Mouse (Mus musculus): ENCODE data around the gene Tbx10. TPM values are rescaled to one million over a fixed set of nuclear protein-coding genes. Genes with fewer than 3 reads are reported as not detected.

The Tbx10 gene
- polyA plus RNA-seq, 1 experiment from 2014 or later, result 0.61 TPM

GRCm38 (mm10) chr19:4003641-4004040 lies 11.1 kb downstream of the Tbx10 start:
- ATAC-seq, result no peak
- no peaks in the 10 kb centered on the region for H3K27me3 ChIP-seq (replicated peaks; ENCODE audit: control insufficient read depth, insufficient read depth, low read length)

GRCm38 (mm10) chr19:4004331-4004730 lies 11.8 kb downstream of the Tbx10 start:
- Histone ChIP-seq H3K27me3 (replicated peaks; ENCODE audit: control insufficient read depth, insufficient read depth, low read length) (no peaks in the 10 kb centered on the region), H3K27ac (ENCODE audit: low read depth, low read length) (no peak overlapping the region), H3K4me2 (replicated peaks; ENCODE audit: low read depth) (no peak overlapping the region), H3K4me3 (ENCODE audit: low read depth, low read length) (no peak overlapping the region), H3K36me3 (ENCODE audit: control insufficient read depth, insufficient read depth) (peaks cover 42% of the 10 kb centered on the region), H3K9me3 (ENCODE audit: control insufficient read depth) (no peaks in the 10 kb centered on the region), H3K4me1 (replicated peaks; ENCODE audit: control insufficient read depth, insufficient read depth, low read length) (peaks cover 6% of the 10 kb centered on the region; the same call in 1 of the 2 replicates), H3K9ac (ENCODE audit: low read depth, low read length) (no peak overlapping the region)
- WGBS, result 88% methylated on average over 15 of the region's 15 CpGs
- no peak for ATAC-seq
- TF ChIP-seq CTCF (IDR thresholded peaks at IDR 0.05; ENCODE audit: low read depth), result no peak

More at GRCm38 (mm10) chr19:4003641-4004040, 11.1 kb downstream of the Tbx10 start:
- H3K9me3 ChIP-seq (ENCODE audit: control insufficient read depth), result no peaks in the 10 kb centered on the region
- no peak overlapping the region for H3K4me3 ChIP-seq (ENCODE audit: low read depth, low read length)
- H3K4me1 ChIP-seq (replicated peaks; ENCODE audit: control insufficient read depth, insufficient read depth, low read length), result peaks cover 7% of the 10 kb centered on the region; the same call in 1 of the 2 replicates
- H3K9ac ChIP-seq (ENCODE audit: low read depth, low read length), result no peak overlapping the region
- WGBS, result 73% methylated on average over 12 of the region's 12 CpGs
- H3K27ac ChIP-seq (ENCODE audit: low read depth, low read length), result no peak overlapping the region
- TF ChIP-seq CTCF (IDR thresholded peaks at IDR 0.05; ENCODE audit: low read depth), result no peak
- peaks cover 35% of the 10 kb centered on the region for H3K36me3 ChIP-seq (ENCODE audit: control insufficient read depth, insufficient read depth)
- no peak overlapping the region for H3K4me2 ChIP-seq (replicated peaks; ENCODE audit: low read depth)

- 81% methylated on average over 9 of the region's 9 CpGs for WGBS
- no peak for TF ChIP-seq CTCF (IDR thresholded peaks at IDR 0.05; ENCODE audit: low read depth)
- H3K27ac ChIP-seq (ENCODE audit: low read depth, low read length), result no peak overlapping the region
These were observed 12.5 kb downstream of the Tbx10 start for GRCm38 (mm10) chr19:4005091-4005490.

GRCm38 (mm10) chr19:4005971-4006370 lies 13.4 kb downstream of the Tbx10 start:
- 94% methylated on average over 8 of the region's 8 CpGs for WGBS
- H3K27ac ChIP-seq (ENCODE audit: low read depth, low read length), result no peak overlapping the region
- ATAC-seq, result no peak
- no peak overlapping the region for H3K4me3 ChIP-seq (ENCODE audit: low read depth, low read length)
- H3K4me2 ChIP-seq (replicated peaks; ENCODE audit: low read depth), result no peak overlapping the region
- H3K36me3 ChIP-seq (ENCODE audit: control insufficient read depth, insufficient read depth), result peaks cover 53% of the 10 kb centered on the region
- H3K9ac ChIP-seq (ENCODE audit: low read depth, low read length), result no peak overlapping the region
- H3K4me1 ChIP-seq (replicated peaks; ENCODE audit: control insufficient read depth, insufficient read depth, low read length), result peaks cover 4% of the 10 kb centered on the region; the same call in 1 of the 2 replicates
- no peaks in the 10 kb centered on the region for H3K27me3 ChIP-seq (replicated peaks; ENCODE audit: control insufficient read depth, insufficient read depth, low read length)
- TF ChIP-seq CTCF (IDR thresholded peaks at IDR 0.05; ENCODE audit: low read depth), result no peak
- H3K9me3 ChIP-seq (ENCODE audit: control insufficient read depth), result no peaks in the 10 kb centered on the region

More at GRCm38 (mm10) chr19:4005091-4005490, 12.5 kb downstream of the Tbx10 start:
- Histone ChIP-seq H3K27me3 (replicated peaks; ENCODE audit: control insufficient read depth, insufficient read depth, low read length) (no peaks in the 10 kb centered on the region), H3K9ac (ENCODE audit: low read depth, low read length) (no peak overlapping the region), H3K36me3 (ENCODE audit: control insufficient read depth, insufficient read depth) (peaks cover 49% of the 10 kb centered on the region), H3K4me3 (ENCODE audit: low read depth, low read length) (no peak overlapping the region), H3K4me2 (replicated peaks; ENCODE audit: low read depth) (no peak overlapping the region), H3K4me1 (replicated peaks; ENCODE audit: control insufficient read depth, insufficient read depth, low read length) (peaks cover 4% of the 10 kb centered on the region; the same call in 1 of the 2 replicates), H3K9me3 (ENCODE audit: control insufficient read depth) (no peaks in the 10 kb centered on the region)
- ATAC-seq, result no peak

GRCm38 (mm10) chr19:4011086-4011485 lies 18.5 kb downstream of the Tbx10 start:
- 94% methylated on average over 5 of the region's 5 CpGs for WGBS
- ATAC-seq, result no peak
- no peaks in the 10 kb centered on the region for H3K27me3 ChIP-seq (replicated peaks; ENCODE audit: control insufficient read depth, insufficient read depth, low read length)
- no peak for TF ChIP-seq CTCF (IDR thresholded peaks at IDR 0.05; ENCODE audit: low read depth)
- H3K9ac ChIP-seq (ENCODE audit: low read depth, low read length), result no peak overlapping the region
- H3K4me2 ChIP-seq (replicated peaks; ENCODE audit: low read depth), result no peak overlapping the region
- H3K36me3 ChIP-seq (ENCODE audit: control insufficient read depth, insufficient read depth), result peaks cover 44% of the 10 kb centered on the region
- no peak overlapping the region for H3K27ac ChIP-seq (ENCODE audit: low read depth, low read length)
- H3K4me1 ChIP-seq (replicated peaks; ENCODE audit: control insufficient read depth, insufficient read depth, low read length), result no peaks in the 10 kb centered on the region
- H3K4me3 ChIP-seq (ENCODE audit: low read depth, low read length), result no peak overlapping the region
- no peaks in the 10 kb centered on the region for H3K9me3 ChIP-seq (ENCODE audit: control insufficient read depth)

GRCm38 (mm10) chr19:4012432-4013022 lies 20.0 kb downstream of the Tbx10 start, which contains the start of gene Ndufv1:
TSS of gene Ndufv1 (minus strand) at chr19:4012806.
- H3K27ac ChIP-seq (ENCODE audit: low read depth, low read length), result peak within 1 kb of the TSS; percentile 73

More at GRCm38 (mm10) chr19:4012432-4013022, 20.0 kb downstream of the Tbx10 start, which contains the start of gene Ndufv1:
- TF ChIP-seq CTCF (IDR thresholded peaks at IDR 0.05; ENCODE audit: low read depth), result peak; percentile 95
- H3K36me3 ChIP-seq (ENCODE audit: control insufficient read depth, insufficient read depth), result peaks cover 30% of the 10 kb centered on the region
- H3K9ac ChIP-seq (ENCODE audit: low read depth, low read length), result peak within 1 kb of the TSS; percentile 58
- H3K27me3 ChIP-seq (replicated peaks; ENCODE audit: control insufficient read depth, insufficient read depth, low read length), result no peaks in the 10 kb centered on the region
- peak within 1 kb of the TSS; percentile 72 for H3K4me2 ChIP-seq (replicated peaks; ENCODE audit: low read depth)
- no peaks in the 10 kb centered on the region for H3K9me3 ChIP-seq (ENCODE audit: control insufficient read depth)
- peak; percentile 99 for ATAC-seq
- under 1% methylated on average over 45 of the region's 45 CpGs for WGBS
- peak within 1 kb of the TSS; percentile 85 for H3K4me3 ChIP-seq (ENCODE audit: low read depth, low read length)
- no peaks in the 10 kb centered on the region for H3K4me1 ChIP-seq (replicated peaks; ENCODE audit: control insufficient read depth, insufficient read depth, low read length)

All from intestine, postnatal 0 days (tissue).